Mouse (Mus musculus): ENCODE measurements around the gene Hist1h1t. TPM values are rescaled to one million over a fixed set of nuclear protein-coding genes. Genes with fewer than 3 reads are reported as not detected.

Hist1h1t gene
- total RNA-seq, 2 experiments from 2014 or later: not detected

Small RNAs within 50 kb of the gene (microRNA-seq; reads per million reads assigned to microRNA genes)
- gene Gm44314 (ENCODE audit: borderline number of aligned reads in 2 of 2) (0 reads per million in 2 experiments), gene Gm44350 (ENCODE audit: borderline number of aligned reads in 2 of 2) (0 reads per million in 2 experiments)

Other genes starting within 250 kb of the Hist1h1t start
- gene Btn1a1, start 229.9 kb upstream of the Hist1h1t start, total RNA-seq (2021): not detected
- not detected for gene Btn2a2, start 207.0 kb upstream of the Hist1h1t start, total RNA-seq (2021)
- gene Hist1h4h, start 164.8 kb upstream of the Hist1h1t start, total RNA-seq (2021): 100 to 1,000 TPM; 268 to 283 TPM
- gene Hist1h2af, start 161.9 kb upstream of the Hist1h1t start, total RNA-seq (2021): 10 to 100 TPM; 14.1 to 19.0 TPM
- 1 to 10 TPM; 2.5 to 4.1 TPM for gene Hist1h3g, start 160.4 kb upstream of the Hist1h1t start, total RNA-seq (2021)
- gene Hist1h2bh, start 152.4 kb upstream of the Hist1h1t start, total RNA-seq (2021): 1 to 10 TPM in 1 of 2 experiments, under 1 TPM in 1; 0.94 to 1.9 TPM
- 10 to 100 TPM in 1 of 2 experiments, 1 to 10 TPM in 1; 7.4 to 10.0 TPM for gene Hist1h3f, start 151.8 kb upstream of the Hist1h1t start, total RNA-seq (2021)
- 10 to 100 TPM; 37.7 to 40.9 TPM for gene Hist1h4f, start 144.2 kb upstream of the Hist1h1t start, total RNA-seq (2021)
- 1 to 10 TPM; 2.2 to 2.3 TPM for gene Hist1h1d, start 142.6 kb upstream of the Hist1h1t start, total RNA-seq (2021)
- 10 to 100 TPM; 21.4 to 23.8 TPM for gene Hist1h3e, start 133.4 kb upstream of the Hist1h1t start, total RNA-seq (2021)
- gene Hist1h2ae, start 124.6 kb upstream of the Hist1h1t start, total RNA-seq (2021): 1 to 10 TPM; 2.6 to 3.4 TPM
- 10 to 100 TPM; 38.1 to 41.0 TPM for gene Hist1h2bg, start 124.4 kb upstream of the Hist1h1t start, total RNA-seq (2021)
- 10 to 100 TPM; 13.1 to 14.6 TPM for gene Hist1h2bf, start 121.6 kb upstream of the Hist1h1t start, total RNA-seq (2021)
- gene Hist1h2ad, start 121.4 kb upstream of the Hist1h1t start, total RNA-seq (2021): 1 to 10 TPM; 2.9 to 4.6 TPM
- gene Hist1h3d, start 120.1 kb upstream of the Hist1h1t start, total RNA-seq (2021): 1 to 10 TPM; 3.1 to 4.8 TPM
- 10 to 100 TPM; 61.5 to 67.6 TPM for gene Hist1h4d, start 114.2 kb upstream of the Hist1h1t start, total RNA-seq (2021)
- 10 to 100 TPM in 1 of 2 experiments, 1 to 10 TPM in 1; 8.9 to 11.1 TPM for gene Hist1h2be, start 74.7 kb upstream of the Hist1h1t start, total RNA-seq (2021)
- gene Hist1h1e, start 73.3 kb upstream of the Hist1h1t start, total RNA-seq (2021): 10 to 100 TPM; 38.1 to 46.3 TPM
- 1 to 10 TPM; 1.6 to 1.8 TPM for gene Hist1h2ac, start 11.9 kb upstream of the Hist1h1t start, total RNA-seq (2021)
- 10 to 100 TPM; 64.4 to 75.8 TPM for gene Hist1h2bc, start 11.6 kb upstream of the Hist1h1t start, total RNA-seq (2021)
- gene Hist1h4c, start 2.6 kb downstream of the Hist1h1t start, total RNA-seq (2021): 10 to 100 TPM; 51.7 to 59.6 TPM
- 10 to 100 TPM; 48.4 to 66.6 TPM for gene Hfe, start 15.0 kb downstream of the Hist1h1t start, total RNA-seq (2021)
- gene Hist1h1c, start 43.0 kb downstream of the Hist1h1t start, total RNA-seq (2021): 100 to 1,000 TPM; 186 to 225 TPM
- gene Hist1h3c, start 49.8 kb downstream of the Hist1h1t start, total RNA-seq (2021): 1 to 10 TPM; 6.5 to 9.3 TPM
- gene Hist1h2bb, start 50.9 kb downstream of the Hist1h1t start, total RNA-seq (2021): 10 to 100 TPM in 1 of 2 experiments, 1 to 10 TPM in 1; 9.8 to 12.0 TPM
- 10 to 100 TPM; 11.9 to 16.8 TPM for gene Hist1h2ab, start 55.3 kb downstream of the Hist1h1t start, total RNA-seq (2021)
- 10 to 100 TPM; 20.4 to 22.0 TPM for gene Hist1h3b, start 56.5 kb downstream of the Hist1h1t start, total RNA-seq (2021)
- gene Hist1h4b, start 61.2 kb downstream of the Hist1h1t start, total RNA-seq (2021): 10 to 100 TPM; 13.8 to 18.3 TPM
- 10 to 100 TPM; 12.3 to 13.8 TPM for gene Hist1h4a, start 65.4 kb downstream of the Hist1h1t start, total RNA-seq (2021)
- 10 to 100 TPM; 16.6 to 17.0 TPM for gene Hist1h3a, start 66.6 kb downstream of the Hist1h1t start, total RNA-seq (2021)
- 1 to 10 TPM; 7.5 to 8.2 TPM for gene Hist1h1a, start 67.9 kb downstream of the Hist1h1t start, total RNA-seq (2021)
- not detected for gene Trim38, start 74.1 kb downstream of the Hist1h1t start, total RNA-seq (2021)
- gene Slc17a2, start 111.2 kb downstream of the Hist1h1t start, total RNA-seq (2021): not detected
- gene Slc17a3, start 143.6 kb downstream of the Hist1h1t start, total RNA-seq (2021): not detected
- not detected for gene Slc17a1, start 171.9 kb downstream of the Hist1h1t start, total RNA-seq (2021)
- gene Slc17a4, start 219.2 kb downstream of the Hist1h1t start, total RNA-seq (2021): not detected
- not detected for gene Hist1h2ba, start 238.3 kb downstream of the Hist1h1t start, total RNA-seq (2021)
- not detected for gene Hist1h2aa, start 238.6 kb downstream of the Hist1h1t start, total RNA-seq (2021)